Mouse (Mus musculus): ENCODE results near the gene Gm20671.
A peak's percentile ranks its signal among the peaks of the same experiment; 100 is the strongest.
"Not testable (repeated sequence)": the region's sequence is repeated elsewhere in the genome, so short reads cannot be mapped to it uniquely, and the experiment has no call there.

The Gm20671 gene

DNA sequence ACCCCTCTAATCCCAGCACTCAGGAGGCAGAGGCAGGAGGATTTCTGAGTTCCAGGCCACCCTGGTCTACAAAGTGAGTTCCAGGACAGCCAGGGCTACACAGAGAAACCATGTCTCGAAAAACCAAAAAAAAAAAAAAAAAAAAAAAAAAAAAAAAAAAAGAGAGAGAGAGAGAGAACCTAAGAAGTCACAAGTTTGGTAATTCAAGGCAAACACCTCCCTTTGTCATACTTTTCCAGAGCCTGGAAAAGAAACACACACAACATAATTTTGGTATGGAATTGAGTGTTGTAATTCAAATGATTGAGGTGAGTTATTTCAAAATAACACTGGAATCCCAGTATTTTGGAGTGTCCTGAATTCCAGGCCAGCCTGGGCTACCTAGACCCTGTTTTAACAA is 40.5 kb downstream of the Gm20671 start:
- DNase-seq (ENCODE audit: inconsistent age in 2 of 2, low spot score in 1 of 2): not testable (repeated sequence)

DNA sequence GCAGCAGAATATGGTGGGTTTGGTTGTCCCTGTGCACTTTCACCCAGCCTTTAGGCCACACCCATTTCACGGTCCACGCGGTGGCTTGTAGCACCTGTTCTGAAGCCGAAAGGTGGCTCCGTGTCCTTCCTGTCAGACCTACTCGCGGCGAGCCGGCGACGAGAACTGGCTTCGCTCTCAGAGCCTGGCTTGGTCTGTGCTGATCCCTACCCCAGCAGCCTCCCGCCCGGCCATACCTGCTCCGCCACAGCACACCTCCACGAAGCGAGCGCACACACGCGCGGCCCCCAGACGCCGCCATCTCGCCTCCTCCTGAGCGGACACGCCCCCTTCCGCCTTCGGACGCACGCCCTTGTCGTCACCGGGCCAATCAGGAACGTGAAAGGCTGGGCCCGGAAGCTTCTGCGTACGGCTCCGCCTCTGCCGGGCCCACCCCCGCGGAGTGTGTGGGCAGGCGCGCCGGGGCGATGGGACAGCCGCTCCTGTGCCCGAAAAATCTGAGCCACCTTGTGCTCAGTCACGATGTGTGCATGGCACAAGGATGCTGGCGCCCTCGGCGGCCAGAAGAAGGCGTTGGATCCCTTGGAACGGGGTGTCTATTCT is 41.5 kb downstream of the Gm20671 start, which contains the start of gene Pisd:
Pisd (minus strand) TSS at position 334 of the 603 bp plus-strand sequence.
- DNase-seq (ENCODE audit: inconsistent age in 2 of 2, low spot score in 1 of 2): peak; percentile 96 to 98

DNA sequence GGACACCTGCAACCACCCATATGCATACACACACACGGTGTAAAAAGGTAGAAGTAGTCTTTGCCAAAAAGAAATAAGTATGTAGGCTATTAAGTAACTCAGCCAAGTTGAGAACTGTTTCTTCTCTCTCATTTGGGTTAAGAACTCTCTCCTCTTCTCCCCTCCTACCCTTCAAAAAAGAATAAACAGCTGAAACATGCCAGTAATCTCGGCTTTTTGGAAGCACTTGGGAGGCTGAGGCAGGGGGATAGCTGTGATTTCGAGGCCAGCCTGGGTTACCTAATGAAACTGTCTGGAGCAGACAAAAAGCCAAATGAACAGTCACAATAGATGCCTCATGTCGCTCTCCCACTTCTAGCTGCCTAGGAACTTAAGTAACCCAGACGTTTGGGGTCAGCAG is 42.2 kb downstream of the Gm20671 start:
- DNase-seq (ENCODE audit: inconsistent age in 2 of 2, low spot score in 1 of 2): no peak

DNA sequence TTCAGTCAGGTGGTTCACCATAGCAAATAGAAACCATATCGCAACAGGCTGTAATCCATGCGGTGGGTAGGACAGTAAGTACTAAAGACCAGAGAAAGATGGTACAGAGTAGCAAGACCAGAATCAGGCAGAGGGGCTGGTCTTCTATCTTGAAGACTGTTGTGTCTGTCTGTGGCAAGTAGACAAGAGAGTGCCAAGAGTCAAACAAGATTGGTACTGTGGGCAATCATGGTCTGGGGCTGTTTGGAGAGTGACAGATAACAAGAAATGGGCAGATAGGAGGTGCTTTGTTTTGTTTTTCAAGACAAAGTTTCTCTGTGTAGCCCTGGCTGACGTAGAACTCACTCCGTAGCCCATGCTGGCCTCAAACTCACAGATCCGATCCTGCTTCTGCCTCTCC is 45.3 kb downstream of the Gm20671 start:
- no peak for DNase-seq (ENCODE audit: inconsistent age in 2 of 2, low spot score in 1 of 2)

DNA sequence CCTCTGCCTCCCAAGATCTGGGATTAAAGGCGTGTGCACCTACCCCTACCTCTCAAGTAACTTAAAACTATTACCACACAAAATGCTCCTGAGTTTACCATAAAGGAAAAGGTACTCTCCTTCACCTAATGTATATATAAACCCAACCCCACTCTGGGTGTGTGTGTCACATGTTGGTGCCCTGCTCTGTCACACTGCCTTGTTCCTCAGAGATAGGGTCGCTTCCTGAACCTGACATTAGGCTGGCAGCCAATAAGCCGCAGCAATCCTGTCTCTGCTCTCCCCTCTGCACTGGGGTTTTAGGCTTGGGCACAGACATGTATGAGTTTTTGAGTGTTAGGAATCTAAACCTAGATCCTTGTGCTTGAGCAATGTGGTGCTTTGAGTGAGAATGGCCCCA is 48.7 kb downstream of the Gm20671 start:
- DNase-seq (ENCODE audit: inconsistent age in 2 of 2, low spot score in 1 of 2): no peak

DNA sequence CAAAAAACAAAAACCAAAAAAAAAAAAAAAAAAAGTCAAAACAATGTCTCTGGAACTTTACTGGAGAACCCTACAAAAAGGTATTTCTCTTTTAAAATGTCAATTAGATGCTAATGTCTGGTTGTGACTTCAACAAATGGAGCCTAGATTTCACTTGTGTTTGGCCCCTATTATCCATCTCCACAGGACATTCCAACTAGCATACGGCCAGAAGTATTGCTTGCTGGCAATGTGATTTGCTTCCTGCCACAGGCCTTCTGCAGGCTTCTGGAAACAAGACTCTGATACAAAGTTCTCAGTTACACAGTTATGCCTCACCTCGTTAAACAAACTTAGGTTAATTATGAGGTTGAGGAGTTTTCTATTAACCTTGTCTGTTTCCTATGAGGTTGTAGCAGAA is 54.5 kb downstream of the Gm20671 start:
- no peak for DNase-seq (ENCODE audit: inconsistent age in 2 of 2, low spot score in 1 of 2)

DNA sequence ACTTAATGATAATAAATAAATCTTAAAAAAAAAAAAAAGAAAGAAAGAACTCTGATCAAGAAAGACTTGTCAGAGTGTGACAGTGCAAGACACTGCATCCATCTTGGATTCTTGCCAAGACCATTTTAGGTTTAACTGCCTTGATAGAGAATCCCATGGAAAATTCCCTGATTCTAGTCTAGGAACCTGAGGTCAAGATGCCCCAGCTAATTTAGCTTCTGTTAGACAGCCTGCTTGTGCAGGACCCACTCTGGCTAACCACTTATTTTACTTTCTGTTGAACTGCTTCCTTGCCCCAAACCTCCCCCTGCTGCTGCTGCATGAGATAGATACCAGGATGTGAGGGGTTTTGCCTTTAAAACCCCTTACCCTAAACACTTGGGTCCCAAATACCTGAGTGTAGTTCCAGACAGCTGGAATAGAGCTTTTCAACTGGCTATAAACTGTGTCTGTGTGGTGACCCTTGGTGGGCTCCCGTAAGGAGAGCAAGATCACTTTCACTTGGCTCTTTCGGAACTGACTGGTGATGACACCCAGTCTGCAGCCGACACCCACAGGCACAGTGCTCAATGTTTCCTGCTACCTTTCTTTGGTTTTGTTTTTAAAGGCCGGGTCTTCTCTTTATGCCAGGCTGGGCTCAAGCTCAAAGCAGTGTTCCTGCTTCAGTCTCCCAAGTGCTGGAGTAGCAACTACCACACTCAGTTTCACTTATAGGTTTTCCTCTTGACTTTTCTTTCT is 59.1 kb downstream of the Gm20671 start:
- peak in 1 of 2 experiments; percentile 55 for DNase-seq (ENCODE audit: inconsistent age in 2 of 2, low spot score in 1 of 2)

DNA sequence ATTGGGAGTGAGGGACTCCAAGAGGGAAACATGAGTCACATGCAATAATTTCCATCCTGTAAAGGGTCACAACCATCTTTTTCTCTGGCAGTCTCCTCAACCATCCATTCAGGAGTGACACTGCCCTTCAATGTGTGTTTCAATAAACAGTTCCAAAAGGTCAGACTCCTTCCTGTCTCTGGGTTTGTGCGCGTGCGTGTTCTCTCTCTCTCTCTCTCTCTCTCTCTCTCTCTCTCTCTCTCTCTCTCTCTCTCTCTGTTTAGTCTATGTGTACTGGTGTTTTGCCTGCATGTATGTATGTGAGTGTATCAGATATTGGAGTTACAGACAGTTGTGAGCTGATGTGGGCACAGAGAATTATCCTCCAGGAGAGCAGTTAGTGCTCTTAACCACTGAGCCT is 59.9 kb downstream of the Gm20671 start:
- peak in 1 of 2 experiments; percentile 57 for DNase-seq (ENCODE audit: inconsistent age in 2 of 2, low spot score in 1 of 2)

DNA sequence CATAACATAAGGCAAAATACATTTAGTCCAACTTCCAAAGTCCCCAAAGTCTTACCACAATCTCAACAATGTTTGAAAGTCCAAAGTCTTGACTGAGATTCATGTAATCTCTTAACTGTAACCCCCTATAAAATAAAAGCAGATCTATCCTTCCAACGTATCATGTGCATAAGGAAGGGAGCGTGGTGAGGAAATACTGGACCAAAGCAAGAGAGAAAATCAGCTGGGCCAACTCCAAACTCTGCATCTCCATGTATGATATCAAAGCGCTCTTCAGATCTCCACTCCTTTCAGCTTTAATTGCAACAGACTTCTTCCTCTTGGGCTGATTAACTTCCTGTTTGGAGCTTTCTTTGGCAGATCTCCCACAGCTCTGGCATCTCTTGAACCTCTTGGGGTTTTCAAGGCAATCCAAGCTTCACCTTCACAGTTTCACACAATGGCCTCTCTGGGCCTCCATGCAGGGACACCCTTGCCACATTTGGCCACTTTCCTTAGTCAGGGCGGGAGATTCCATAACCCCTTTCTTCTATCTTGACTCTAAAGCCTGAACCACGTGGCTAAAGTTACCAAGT is 65.3 kb downstream of the Gm20671 start:
- DNase-seq (ENCODE audit: inconsistent age in 2 of 2, low spot score in 1 of 2): peak in 1 of 2 experiments; percentile 47

DNA sequence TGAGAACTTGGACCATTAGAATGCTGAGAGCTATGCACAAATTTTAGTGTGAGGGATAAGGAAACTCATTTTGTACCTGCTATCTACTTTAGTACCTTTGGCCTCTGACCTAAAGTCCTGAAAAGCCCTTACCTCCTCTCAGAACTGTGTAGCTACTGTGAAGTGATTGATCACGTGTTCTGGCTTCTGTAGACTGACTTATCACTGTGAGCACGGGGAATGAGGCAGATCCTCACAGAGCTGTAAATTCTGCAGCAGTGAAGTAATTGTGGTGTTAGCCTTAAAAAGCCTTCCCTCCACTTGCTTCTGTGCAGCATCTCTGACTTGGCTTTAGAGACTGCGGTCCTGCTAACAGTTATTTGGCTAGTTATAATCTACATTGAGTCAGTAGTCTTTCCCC is 66.1 kb downstream of the Gm20671 start:
- DNase-seq (ENCODE audit: inconsistent age in 2 of 2, low spot score in 1 of 2): no peak

DNA sequence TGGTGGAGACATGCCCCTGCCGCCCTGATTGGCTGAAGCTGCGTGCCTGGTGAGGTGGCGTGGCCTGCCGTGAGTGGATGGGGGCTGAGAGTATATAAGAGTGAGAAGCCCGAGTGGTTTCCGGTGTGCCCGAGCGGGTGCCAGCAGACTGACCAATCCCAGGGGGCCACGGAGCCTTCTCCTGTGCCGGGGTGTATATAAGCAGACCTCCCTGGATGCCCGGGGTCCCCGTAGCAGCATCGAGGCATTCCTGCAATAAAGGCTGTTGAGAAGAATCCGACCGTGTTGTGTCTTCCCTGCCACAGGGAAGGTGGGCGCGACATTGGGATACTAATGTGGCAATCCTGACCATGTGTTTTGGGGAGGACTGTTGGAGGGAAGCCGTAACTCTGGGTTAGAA is 66.6 kb downstream of the Gm20671 start:
- DNase-seq (ENCODE audit: inconsistent age in 2 of 2, low spot score in 1 of 2): not testable (repeated sequence)

DNA sequence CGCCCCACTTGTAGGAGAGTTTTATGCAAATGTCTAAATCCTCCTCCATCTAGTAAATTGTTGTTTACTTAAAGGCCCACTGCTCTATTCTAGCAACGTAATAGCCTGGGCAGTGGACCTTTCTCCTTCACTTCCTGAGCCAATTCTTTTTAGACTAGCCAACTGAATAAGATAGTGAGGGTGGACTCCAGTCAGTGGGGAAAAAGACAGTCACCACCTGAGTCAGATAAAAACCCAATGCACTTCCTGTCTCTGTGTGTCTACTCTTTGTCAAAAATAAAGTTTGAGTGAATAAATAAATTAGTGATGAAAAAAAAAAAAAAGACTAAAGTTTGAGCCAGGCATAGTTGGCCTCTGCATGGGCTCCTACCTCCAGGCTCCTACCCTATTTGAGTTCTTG is 67.2 kb downstream of the Gm20671 start:
- no peak for DNase-seq (ENCODE audit: inconsistent age in 2 of 2, low spot score in 1 of 2)

DNA sequence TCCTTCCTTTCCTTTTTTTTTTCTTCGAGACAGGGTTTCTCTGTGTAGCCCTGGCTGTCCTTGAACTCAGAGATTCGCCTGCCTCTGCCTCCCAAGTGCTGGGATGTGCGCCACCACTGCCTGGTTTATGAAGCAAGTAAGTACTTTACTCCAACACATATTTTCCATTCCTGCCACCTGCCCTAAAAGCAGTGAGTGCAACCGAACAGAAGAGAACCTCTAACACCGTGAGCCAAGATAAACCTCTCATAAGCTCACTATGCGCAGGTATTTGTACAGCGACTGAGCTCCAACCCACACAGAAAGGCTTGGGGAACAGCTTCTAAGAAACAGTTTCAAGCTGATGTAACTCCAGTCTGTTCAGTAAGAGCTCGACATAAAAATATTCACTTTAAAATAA is 70.8 kb downstream of the Gm20671 start:
- no peak for DNase-seq (ENCODE audit: inconsistent age in 2 of 2, low spot score in 1 of 2)

DNA sequence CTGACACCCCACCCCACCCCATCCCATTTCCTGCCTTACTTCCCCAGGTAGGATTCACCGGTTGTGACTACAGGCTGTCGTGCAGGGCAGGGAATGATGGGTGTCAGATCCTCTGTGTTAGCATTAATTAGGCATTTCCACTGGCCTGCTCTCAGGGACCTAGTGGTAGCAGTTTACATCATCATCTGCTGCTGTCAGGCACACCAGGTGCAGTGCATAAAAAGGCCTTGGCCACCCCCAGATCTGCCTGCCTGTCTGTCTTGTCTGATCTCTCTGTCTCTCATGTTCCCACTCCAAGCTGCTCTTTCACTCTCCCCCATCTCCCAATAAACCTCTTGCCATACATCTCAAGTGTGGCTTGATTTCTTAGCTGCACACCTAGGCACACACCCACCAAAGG is 75.2 kb downstream of the Gm20671 start:
- no peak for DNase-seq (ENCODE audit: inconsistent age in 2 of 2, low spot score in 1 of 2)

DNA sequence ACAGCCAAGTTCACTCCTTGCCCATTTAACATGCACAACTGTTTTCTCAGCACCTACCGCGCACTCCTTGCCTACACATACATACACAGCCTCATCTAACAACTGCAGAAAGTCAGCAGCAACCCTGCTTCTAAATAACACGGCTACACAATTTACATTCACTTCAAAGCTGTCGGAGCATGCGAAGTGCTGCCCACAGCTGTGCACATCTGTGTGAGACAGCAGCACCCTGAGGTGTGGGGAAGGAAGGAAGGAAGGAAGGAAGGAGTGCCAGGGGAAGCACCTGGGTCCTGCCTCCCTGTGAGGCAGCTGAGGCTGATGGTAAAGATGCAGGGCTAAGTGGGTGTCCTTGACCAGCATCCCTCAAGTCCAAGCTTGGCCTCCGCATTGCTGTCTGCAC is 78.0 kb downstream of the Gm20671 start:
- DNase-seq (ENCODE audit: inconsistent age in 2 of 2, low spot score in 1 of 2): no peak

DNA sequence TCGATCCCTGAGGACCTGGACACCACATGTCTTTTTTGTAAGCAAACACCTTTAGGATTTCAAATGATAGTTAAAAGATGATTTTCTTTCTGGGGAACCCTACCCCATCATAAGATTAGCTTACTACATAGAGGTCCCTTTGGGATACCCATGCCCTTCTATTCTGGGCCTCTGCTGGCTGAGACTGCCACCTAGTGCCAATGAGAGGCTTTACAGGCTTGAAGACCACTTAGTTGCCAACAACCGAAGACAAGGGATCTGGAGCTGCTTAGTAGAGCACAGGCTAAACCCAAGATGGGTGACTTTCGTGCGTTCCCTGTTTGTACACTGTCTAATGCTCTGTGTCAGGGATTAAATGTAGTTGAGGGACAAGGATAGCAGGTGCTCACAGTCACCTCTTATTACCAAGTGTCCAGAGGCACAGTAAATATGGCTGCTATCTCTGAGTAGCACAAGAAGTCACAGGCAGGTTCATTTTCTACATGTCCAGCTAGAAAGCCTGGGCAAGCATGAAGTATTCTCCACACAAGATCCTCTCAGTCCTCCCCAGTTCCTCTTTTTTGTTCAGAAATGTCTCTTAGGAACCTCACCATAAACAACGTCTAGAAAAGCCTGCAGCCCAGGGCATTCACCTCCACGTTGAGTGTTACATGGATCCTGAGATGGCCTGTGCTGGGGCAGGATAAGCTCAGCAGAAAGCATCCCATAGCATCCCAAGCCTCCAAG is 79.1 kb downstream of the Gm20671 start:
- DNase-seq (ENCODE audit: inconsistent age in 2 of 2, low spot score in 1 of 2): peak; percentile 56 to 87

DNA sequence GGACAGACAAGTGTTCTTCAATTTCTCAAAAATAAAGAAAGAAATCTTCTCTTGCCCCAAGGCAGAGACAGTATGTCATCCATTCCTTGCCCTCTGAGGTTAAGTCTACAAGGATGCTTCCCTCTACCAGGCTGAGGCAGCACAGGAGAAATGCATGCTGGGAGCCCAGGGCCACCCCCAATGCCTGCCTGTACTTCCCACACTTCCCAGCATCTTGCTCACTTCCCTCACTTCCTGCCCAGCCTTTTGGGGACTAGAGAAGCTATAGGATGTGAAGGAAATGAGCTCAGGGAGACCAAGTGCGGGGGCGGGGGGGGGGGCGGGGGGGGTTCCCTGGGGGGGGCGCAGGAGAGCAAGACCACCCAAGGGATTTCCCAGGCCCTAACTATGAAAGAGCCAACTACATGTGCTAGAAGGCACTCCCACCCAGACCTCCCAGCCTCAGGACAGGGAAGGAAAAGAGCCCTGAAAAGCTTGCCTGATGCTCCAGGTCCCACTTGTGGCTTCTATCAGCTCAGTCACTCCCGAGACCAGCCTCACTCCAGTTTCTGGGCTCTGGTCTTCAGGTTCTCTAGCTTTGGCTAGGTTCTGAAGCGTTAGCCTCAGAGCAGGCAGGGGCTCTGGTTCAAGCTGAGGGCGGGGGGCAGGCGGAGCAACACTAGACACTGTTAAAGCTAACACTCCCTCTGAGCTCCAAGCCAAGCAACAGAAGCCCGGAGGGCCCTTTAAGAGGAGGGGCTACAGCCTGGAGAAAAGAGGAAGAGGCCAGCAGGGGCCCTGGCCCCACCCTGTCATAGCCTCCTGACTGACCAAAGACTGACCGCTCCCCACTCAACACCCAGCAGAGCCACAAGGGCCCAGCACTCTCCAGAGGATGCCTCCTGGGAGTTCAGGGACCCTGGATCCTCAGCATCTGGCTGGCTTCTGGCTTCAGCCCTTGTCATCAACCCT is 80.9 kb downstream of the Gm20671 start:
- DNase-seq (ENCODE audit: inconsistent age in 2 of 2, low spot score in 1 of 2): peak; percentile 87 to 93

DNA sequence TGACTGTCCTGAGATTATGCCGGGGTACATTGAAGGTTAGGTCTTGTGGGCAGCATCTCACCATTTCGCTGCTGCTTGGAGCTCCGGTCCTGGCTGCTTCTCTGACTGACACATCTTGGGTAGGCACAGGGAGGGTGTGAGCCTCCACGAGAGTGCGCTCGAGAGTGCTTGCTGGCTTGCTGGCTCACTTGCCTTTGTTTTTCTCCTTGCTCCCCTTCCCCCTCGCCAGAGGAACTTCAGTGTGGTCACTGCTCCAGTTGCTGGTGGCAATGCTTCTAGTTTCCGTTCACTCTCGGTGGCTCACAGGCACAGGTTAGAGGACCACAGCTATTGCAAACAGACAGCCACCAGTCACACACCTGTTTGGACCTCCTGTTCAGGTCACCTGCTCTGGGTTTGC is 84.8 kb downstream of the Gm20671 start:
- no peak for DNase-seq (ENCODE audit: inconsistent age in 2 of 2, low spot score in 1 of 2)

DNA sequence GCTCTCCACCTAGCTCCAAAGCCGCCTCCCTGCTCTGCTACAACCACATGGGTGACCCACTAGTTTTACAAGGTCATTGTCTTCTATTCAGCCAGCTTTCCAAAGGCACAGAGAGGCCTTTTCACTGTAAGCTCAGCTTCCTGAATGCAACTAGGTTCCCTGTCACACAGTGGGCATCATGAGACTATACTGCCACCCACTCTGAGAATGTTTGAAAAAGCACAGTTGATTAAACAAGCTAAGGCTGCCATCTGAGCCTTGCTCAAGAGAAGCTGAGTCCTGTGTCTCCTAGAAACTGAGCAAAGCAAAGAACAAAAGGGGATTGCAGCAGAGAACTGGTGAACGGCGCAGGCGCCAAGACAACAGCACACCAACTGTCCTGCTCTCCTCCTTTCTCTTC is 85.5 kb downstream of the Gm20671 start:
- not testable (repeated sequence) for DNase-seq (ENCODE audit: inconsistent age in 2 of 2, low spot score in 1 of 2)

DNA sequence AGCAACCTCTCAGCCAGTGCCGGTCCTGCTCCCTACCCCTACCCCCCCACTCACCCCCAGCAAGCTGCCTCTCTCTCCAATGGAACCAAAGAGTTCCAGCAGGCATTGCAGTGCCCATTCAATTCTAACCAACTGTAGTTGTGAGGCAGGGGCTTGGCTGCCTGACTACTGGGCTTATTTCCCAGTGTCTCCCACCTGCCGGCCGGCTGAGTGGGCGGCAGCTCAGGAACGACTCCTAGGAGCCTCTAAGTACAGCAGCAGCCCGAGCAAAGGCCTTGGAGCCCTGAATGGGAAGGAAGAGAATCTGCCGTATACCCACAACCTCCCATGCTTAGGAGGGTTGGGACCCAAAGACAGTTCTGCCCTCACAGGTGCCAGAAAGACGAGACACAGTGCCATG is 86.1 kb downstream of the Gm20671 start:
- DNase-seq (ENCODE audit: inconsistent age in 2 of 2, low spot score in 1 of 2): not testable (repeated sequence)

DNA sequence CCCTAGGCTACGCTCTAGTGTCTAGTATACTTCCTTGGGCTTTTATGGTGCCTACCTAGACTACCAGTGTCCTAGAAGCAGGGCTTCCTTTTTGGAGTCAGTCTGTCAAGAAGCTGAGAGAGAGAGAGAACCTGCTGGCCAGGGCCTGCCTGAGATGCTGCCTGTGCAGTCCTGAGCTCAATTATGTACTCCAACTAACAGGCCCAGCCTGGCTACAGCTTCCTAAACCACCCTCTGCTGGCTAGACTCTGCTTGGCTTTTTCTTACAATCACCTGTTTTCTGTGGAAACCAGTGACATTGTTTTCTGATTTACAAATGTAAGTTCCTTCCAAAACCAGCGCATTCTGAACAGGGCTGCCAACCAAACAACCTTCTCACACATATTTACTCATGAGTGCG is 86.8 kb downstream of the Gm20671 start:
- DNase-seq (ENCODE audit: inconsistent age in 2 of 2, low spot score in 1 of 2): no peak

All from adrenal gland, adult (tissue).